Mouse (Mus musculus) mouse embryonic stem cell (cell line): ENCODE data around the gene Plgrkt.

Experiments used
- in situ Hi-C, 2 experiments: fragments of 300-500 bp; cut with MboI; formaldehyde crosslinking; loops; 1 replicate in 1 of 2; 3 replicates in 1 of 2; pipeline ENCODE4 v1.14.3; 2019 to 2020; ENCODE audit warnings: low sequenced_read_pairs in 2 of 2, low pct_unique_long_range_greater_than_20kb in 1 of 2, mixed read lengths in 1 of 2; ENCODE audit not compliant: unreplicated experiment in 1 of 2

The Plgrkt gene

GRCm38 (mm10) chr19:29364076-29364475 is 3.1 kb downstream of the Plgrkt start:
- in situ Hi-C loops = loop anchor here in 1 of 2 experiments (25.0 kb wide), 1 partner anchor 577 kb away; no protein-coding TSS in a partner anchor

GRCm38 (mm10) chr19:29363557-29363956 is 3.6 kb downstream of the Plgrkt start:
- in situ Hi-C loops = loop anchor here in 1 of 2 experiments (25.0 kb wide), 1 partner anchor 576 kb away; no protein-coding TSS in a partner anchor

- in situ Hi-C loops = loop anchor here in 1 of 2 experiments (25.0 kb wide), 1 partner anchor 575 kb away; no protein-coding TSS in a partner anchor
These were observed 4.8 kb downstream of the Plgrkt start for GRCm38 (mm10) chr19:29362173-29362930.

GRCm38 (mm10) chr19:29361468-29362130 is 5.6 kb downstream of the Plgrkt start:
- in situ Hi-C loops = loop anchor here in 1 of 2 experiments (25.0 kb wide), 1 partner anchor 574 kb away; no protein-coding TSS in a partner anchor

- in situ Hi-C loops = loop anchor here in 1 of 2 experiments (25.0 kb wide), 1 partner anchor 573 kb away; no protein-coding TSS in a partner anchor
These were observed 6.9 kb downstream of the Plgrkt start for GRCm38 (mm10) chr19:29360251-29360650.

GRCm38 (mm10) chr19:29356281-29356680 is 10.9 kb downstream of the Plgrkt start:
- in situ Hi-C loops = loop anchor here (10.0 to 25.0 kb wide), 2 partner anchors 291 to 569 kb away; no protein-coding TSS in a partner anchor

GRCm38 (mm10) chr19:29354895-29355877 is 12.0 kb downstream of the Plgrkt start:
- in situ Hi-C loops = loop anchor here (10.0 to 25.0 kb wide), 2 partner anchors 290 to 568 kb away; no protein-coding TSS in a partner anchor

GRCm38 (mm10) chr19:29350991-29351390 is 16.2 kb downstream of the Plgrkt start:
- in situ Hi-C loops = loop anchor here (10.0 to 25.0 kb wide), 2 partner anchors 286 to 564 kb away; no protein-coding TSS in a partner anchor

GRCm38 (mm10) chr19:29345636-29346035 is 21.6 kb downstream of the Plgrkt start:
- in situ Hi-C loops = no loop called here

- in situ Hi-C loops = no loop called here
These were observed 22.3 kb downstream of the Plgrkt start for GRCm38 (mm10) chr19:29344868-29345267.

GRCm38 (mm10) chr19:29342281-29342680 is 24.9 kb downstream of the Plgrkt start:
- in situ Hi-C loops = no loop called here

GRCm38 (mm10) chr19:29341029-29341428 is 26.2 kb downstream of the Plgrkt start:
- in situ Hi-C loops = no loop called here

GRCm38 (mm10) chr19:29336624-29337023 is 30.6 kb downstream of the Plgrkt start:
- in situ Hi-C loops = no loop called here

- in situ Hi-C loops = no loop called here
These were observed 33.0 kb downstream of the Plgrkt start, which contains the start of gene Rln1 for GRCm38 (mm10) chr19:29334068-29334745. Gene Rln1 (minus strand): TSS chr19:29334670.

GRCm38 (mm10) chr19:29326822-29327552 is 40.2 kb downstream of the Plgrkt start:
- in situ Hi-C loops = no loop called here

- in situ Hi-C loops = no loop called here
These were observed 40.8 kb downstream of the Plgrkt start for GRCm38 (mm10) chr19:29326396-29326795.

- in situ Hi-C loops = no loop called here
These were observed 41.4 kb downstream of the Plgrkt start for GRCm38 (mm10) chr19:29325852-29326180.
